9 mouse cellular contexts compared by ENCODE assay signal in the genomic region with DNA sequence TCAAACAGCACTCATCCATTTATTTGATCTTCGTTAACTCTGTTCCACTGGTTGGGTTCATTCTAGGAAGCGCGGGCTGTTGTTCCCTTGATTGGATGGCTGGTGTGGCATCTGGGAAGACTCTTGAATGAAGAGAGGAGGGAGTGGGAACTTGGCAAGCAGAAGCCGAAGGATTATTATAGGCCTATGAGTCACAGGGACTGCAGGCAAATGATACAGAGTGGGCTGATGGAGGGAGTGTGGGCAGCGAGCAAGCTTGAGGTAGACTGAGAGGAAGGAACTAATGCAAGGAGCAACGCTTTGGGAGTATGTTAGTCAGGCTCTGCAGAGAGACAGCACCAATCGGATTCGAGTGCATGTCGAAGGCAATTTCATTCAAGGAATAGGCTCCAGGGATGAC.
DNase-seq lines count a peak whose midpoint lies in the region; ATAC-seq and TF ChIP-seq lines count a peak whose summit lies in the region.
"Had no signal": no experiment of that assay in that cellular context is flagged by ENCODE, and none has a peak within 500 bp of the region (broad histone marks: within the 10 kb centered on the region; RNA-seq: fewer than 3 reads in every experiment).

No protein-coding gene starts in this region.

- peak overlapping the region; percentile 25; the same call in 1 of the 2 replicates for H3K4me2 ChIP-seq in heart, embryonic 16.5 days (ENCODE audit: low read depth, low read length)
- H3K4me2 ChIP-seq in hindbrain, embryonic 16.5 days (ENCODE audit: low read length): no peak overlapping the region
- H3K4me2 ChIP-seq: embryonic facial prominence, embryonic 13.5 days had no signal

- no peaks in the 10 kb centered on the region for H3K36me3 ChIP-seq in heart, embryonic 16.5 days (ENCODE audit: control insufficient read depth, insufficient read depth)
- no peaks in the 10 kb centered on the region for H3K36me3 ChIP-seq in hindbrain, embryonic 16.5 days (ENCODE audit: control insufficient read depth, insufficient read depth, low read length)
- H3K36me3 ChIP-seq: embryonic facial prominence, embryonic 13.5 days had no signal

- no peaks in the 10 kb centered on the region for H3K27me3 ChIP-seq in heart, embryonic 16.5 days (ENCODE audit: control insufficient read depth, insufficient read depth, low read length)
- H3K27me3 ChIP-seq in hindbrain, embryonic 16.5 days (replicated peaks; ENCODE audit: control insufficient read depth, insufficient read depth, low read length): no peaks in the 10 kb centered on the region
- H3K27me3 ChIP-seq: embryonic facial prominence, embryonic 13.5 days had no signal

- intact Hi-C loops in left cerebral cortex, postnatal 10 days (cut with DNase I): no loop called here

- peak; percentile 85 for ATAC-seq in heart, embryonic 16.5 days (replicated peaks; ENCODE audit: extremely low read depth, insufficient read depth, low FRiP score)
- ATAC-seq in hindbrain, embryonic 16.5 days: no peak
- ATAC-seq in erythroblast, adult 5-6 weeks (replicated peaks; ENCODE audit: low FRiP score, poor library complexity, severe bottlenecking): no peak

- H3K9me3 ChIP-seq in heart, embryonic 16.5 days (replicated peaks; ENCODE audit: control insufficient read depth, low read length): no peaks in the 10 kb centered on the region
- no peaks in the 10 kb centered on the region for H3K9me3 ChIP-seq in hindbrain, embryonic 16.5 days (ENCODE audit: control insufficient read depth, low read length)
- H3K9me3 ChIP-seq: embryonic facial prominence, embryonic 13.5 days had no signal

- H3K27ac ChIP-seq in heart, embryonic 16.5 days (ENCODE audit: low read length): peak overlapping the region; percentile 54
- no peak overlapping the region for H3K27ac ChIP-seq in hindbrain, embryonic 16.5 days (ENCODE audit: low read depth, low read length)
- H3K27ac ChIP-seq: embryonic facial prominence, embryonic 13.5 days had no signal

- peak; percentile 2 for DNase-seq in adrenal gland, adult 2 months
- no peak for DNase-seq in adrenal gland, adult 8-10 months
- DNase-seq in brain, embryonic 14.5 days (ENCODE audit: low read depth): peak; percentile 53
- DNase-seq in left cerebral cortex, postnatal 10 days (ENCODE audit: extremely low spot score in 1 of 2, low spot score in 2 of 2): peak; percentile 38 to 47
- no peak for DNase-seq in thymus, postnatal 0 days (ENCODE audit: low spot score)

- H3K4me1 ChIP-seq in heart, embryonic 16.5 days (ENCODE audit: control insufficient read depth, insufficient read depth, low read length): peaks cover 13% of the 10 kb centered on the region
- no peaks in the 10 kb centered on the region for H3K4me1 ChIP-seq in hindbrain, embryonic 16.5 days (ENCODE audit: control insufficient read depth, insufficient read depth, low read depth, low read length)
- H3K4me1 ChIP-seq: embryonic facial prominence, embryonic 13.5 days had no signal

- no peak overlapping the region for H3K4me3 ChIP-seq in heart, embryonic 16.5 days (ENCODE audit: low read length)
- no peak overlapping the region for H3K4me3 ChIP-seq in hindbrain, embryonic 16.5 days (ENCODE audit: low read length)
- H3K4me3 ChIP-seq: embryonic facial prominence, embryonic 13.5 days had no signal

- H3K9ac ChIP-seq in heart, embryonic 16.5 days (ENCODE audit: low read length): no peak overlapping the region
- H3K9ac ChIP-seq in hindbrain, embryonic 16.5 days (ENCODE audit: low read depth, low read length): no peak overlapping the region
- H3K9ac ChIP-seq: embryonic facial prominence, embryonic 13.5 days had no signal

- TF ChIP-seq CTCF in brain, embryonic 14.5 days (IDR thresholded peaks at IDR 0.05; ENCODE audit: borderline replicate concordance, extremely low read depth, insufficient read depth, insufficient read length): no peak

- WGBS in heart, embryonic 16.5 days: 35% methylated on average over 9 of the region's 9 CpGs
- 85% methylated on average over 9 of the region's 9 CpGs for WGBS in hindbrain, embryonic 16.5 days

- no peak for TF ChIP-seq POLR2A in brain, embryonic 14.5 days (IDR thresholded peaks at IDR 0.05; ENCODE audit: borderline replicate concordance, extremely low read depth, insufficient read depth, insufficient read length, poor library complexity, severe bottlenecking)

Comparison
In these comparisons a context has a peak if more than half of its experiments do, and no peak if none do; other contexts are left out.
1. DNase-seq: peak in adrenal gland, adult 2 months (single experiment), brain, embryonic 14.5 days (single experiment) and left cerebral cortex, postnatal 10 days (2 of 2); none in adrenal gland, adult 8-10 months (single experiment) and thymus, postnatal 0 days (single experiment).